Mouse (Mus musculus): ENCODE results near the gene Skint1.
"Not testable (repeated sequence)": the region's sequence is repeated elsewhere in the genome, so short reads cannot be mapped to it uniquely, and the experiment has no call there.

The Skint1 gene

DNA sequence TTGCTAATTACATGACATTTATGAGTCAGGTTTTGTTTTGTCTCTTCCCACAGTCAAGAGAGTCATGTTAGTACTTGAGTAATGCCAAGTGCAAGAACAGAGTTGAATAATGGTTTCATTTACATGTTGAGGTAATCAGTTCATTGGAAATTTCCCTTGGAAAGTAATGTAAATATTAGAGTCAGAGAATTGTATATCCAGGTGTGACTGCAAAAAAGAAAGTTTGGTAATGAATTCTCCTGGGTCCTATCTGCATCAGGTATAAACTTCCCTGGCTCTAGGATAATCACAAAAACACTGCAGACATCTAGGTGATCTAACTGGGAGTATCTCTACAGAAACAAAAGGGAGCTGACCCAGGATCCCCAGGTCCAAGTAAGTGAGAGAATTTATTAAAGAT is at the start of gene Skint1:
Gene Skint1, plus strand, starts transcription at position 301 of the 400 bp plus-strand sequence.
- DNase-seq, result no peak

- DNase-seq, result no peak
Observed at GRCm38 (mm10) chr4:111961309-111961708, 44.8 kb upstream of the Skint1 start.

DNA sequence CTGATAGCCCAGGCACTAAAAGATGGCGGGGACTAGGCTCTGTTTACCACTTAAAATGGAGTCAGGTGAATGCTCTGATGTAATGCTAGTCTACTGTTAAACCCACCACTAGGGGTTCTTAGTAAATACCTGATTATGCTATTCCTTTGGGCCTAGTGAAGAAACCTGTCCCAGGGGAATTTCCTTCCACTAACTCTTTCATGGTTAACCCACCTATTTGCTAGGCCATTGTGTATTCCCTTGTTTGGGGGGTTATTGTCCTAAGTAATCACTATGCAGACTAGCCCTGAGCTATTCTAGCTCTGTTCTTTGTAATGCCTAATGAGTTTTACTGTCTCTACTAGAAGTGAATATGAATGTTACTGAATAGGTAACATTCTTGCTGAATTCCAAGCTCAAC is 42.8 kb upstream of the Skint1 start:
- not testable (repeated sequence) for DNase-seq

GRCm38 (mm10) chr4:111963669-111964068 is 42.4 kb upstream of the Skint1 start:
- no peak for DNase-seq

DNA sequence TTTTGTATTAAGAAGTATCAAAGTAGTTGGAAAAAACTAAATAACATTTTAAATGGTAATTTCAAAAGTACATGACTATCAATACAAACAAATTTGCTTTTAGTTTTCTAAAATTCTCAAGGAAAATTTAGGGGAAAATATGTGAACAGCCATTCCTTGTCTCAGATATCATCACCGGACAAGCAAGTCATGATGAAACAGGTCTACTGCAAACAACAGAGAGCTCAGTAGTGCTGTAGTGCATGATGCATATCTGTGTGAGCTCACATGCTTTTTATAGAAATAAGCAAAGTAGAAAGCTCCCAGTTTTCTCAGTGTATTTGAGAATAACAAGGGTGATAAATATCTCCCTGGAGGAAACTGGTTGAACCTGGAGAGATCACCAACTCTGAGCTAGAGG is 33.4 kb upstream of the Skint1 start, which contains the start of gene Skint7:
Gene Skint7, plus strand, starts transcription at position 301 of the 400 bp plus-strand sequence.
- DNase-seq, result no peak

- DNase-seq, result no peak
Observed at GRCm38 (mm10) chr4:112071716-112072115, 65.6 kb downstream of the Skint1 start, which contains the start of gene Skint4. Skint4 (plus strand) TSS chr4:112072016.

All from layer of hippocampus, adult 9-11 months (tissue).